ENCODE assay signal across 8 mouse cellular contexts in the genomic region with DNA sequence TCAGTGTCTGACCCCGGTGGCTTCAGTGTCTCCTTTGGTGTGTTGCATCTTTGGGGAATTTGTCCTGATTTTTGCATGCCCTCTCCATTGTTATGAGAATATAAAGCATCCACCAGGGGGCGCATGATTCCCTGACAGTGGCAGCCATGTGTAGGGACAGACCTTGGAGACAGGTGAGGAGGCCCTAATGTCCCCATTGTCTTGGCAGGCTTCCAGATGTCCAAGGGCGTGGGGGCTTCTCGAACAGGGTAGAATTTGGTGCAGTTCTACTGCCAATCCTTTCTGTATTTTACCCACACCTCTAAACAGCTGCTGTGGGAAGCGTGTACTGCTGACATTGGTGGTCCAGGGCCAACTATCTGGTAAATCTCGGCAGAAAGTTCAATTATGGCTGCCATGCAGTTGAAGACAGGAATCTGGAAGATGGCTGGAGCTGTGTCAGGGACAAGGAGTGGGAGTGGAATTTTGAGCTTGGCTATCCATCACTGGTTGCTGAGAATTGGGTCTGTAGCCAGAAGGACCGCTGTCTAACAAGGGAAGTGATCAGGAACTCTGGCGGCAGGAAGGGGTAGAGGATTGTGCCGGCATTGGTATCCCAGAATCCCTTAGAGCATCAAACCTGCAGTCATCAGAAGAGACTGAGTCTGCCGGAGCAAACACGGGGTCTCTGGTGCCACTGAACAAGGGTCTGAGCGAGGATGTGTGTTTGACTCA. TPM values are rescaled to one million over a fixed set of nuclear protein-coding genes. Genes with fewer than 3 reads are reported as not detected.
DNase-seq lines count a peak whose midpoint lies in the region; ATAC-seq and TF ChIP-seq lines count a peak whose summit lies in the region.

No protein-coding gene starts in this region.

- 51% methylated on average over 12 of the region's 12 CpGs for WGBS in heart, adult 2 months
- 62% methylated on average over 12 of the region's 12 CpGs for WGBS in heart, embryonic 11.5 days (ENCODE audit: insufficient replicate concordance)
- WGBS in heart, postnatal 0 days = 58% methylated on average over 12 of the region's 12 CpGs

- no peaks in the 10 kb centered on the region for H3K9me3 ChIP-seq in heart, embryonic 11.5 days (replicated peaks; ENCODE audit: control insufficient read depth, low read length)
- H3K9me3 ChIP-seq in heart, postnatal 0 days (replicated peaks; ENCODE audit: control insufficient read depth, low read length) = no peaks in the 10 kb centered on the region

- no peak overlapping the region for H3K9ac ChIP-seq in heart, adult 2 months (ENCODE audit: low read depth, low read length)
- H3K9ac ChIP-seq in heart, embryonic 11.5 days (ENCODE audit: low read depth, low read length) = no peak overlapping the region
- no peak overlapping the region for H3K9ac ChIP-seq in heart, postnatal 0 days (replicated peaks; ENCODE audit: low read depth, low read length)

- H3K79me2 ChIP-seq in heart, adult 2 months (replicated peaks; ENCODE audit: control insufficient read depth, insufficient read depth, low read length) = no peaks in the 10 kb centered on the region

- no peaks in the 10 kb centered on the region for H3K4me1 ChIP-seq in heart, adult 2 months (ENCODE audit: control insufficient read depth, insufficient read depth, low read length)
- peaks cover 4% of the 10 kb centered on the region for H3K4me1 ChIP-seq in heart, embryonic 11.5 days (ENCODE audit: control insufficient read depth, insufficient read depth, low read length)
- no peaks in the 10 kb centered on the region for H3K4me1 ChIP-seq in heart, postnatal 0 days (ENCODE audit: control insufficient read depth, insufficient read depth)
- H3K4me1 ChIP-seq in testis, adult 2 months (ENCODE audit: control insufficient read depth, insufficient read depth, low read length) = peaks cover 2% of the 10 kb centered on the region; the same call in 1 of the 2 replicates

- H3K27me3 ChIP-seq in heart, adult 2 months (ENCODE audit: control insufficient read depth, insufficient read depth, low read length) = peaks cover 4% of the 10 kb centered on the region; the same call in 1 of the 2 replicates
- peaks cover 2% of the 10 kb centered on the region; the same call in 1 of the 2 replicates for H3K27me3 ChIP-seq in heart, embryonic 11.5 days (ENCODE audit: control insufficient read depth, insufficient read depth, low read length)
- peaks cover 32% of the 10 kb centered on the region for H3K27me3 ChIP-seq in heart, postnatal 0 days (ENCODE audit: control insufficient read depth, insufficient read depth, low read length)
- no peaks in the 10 kb centered on the region for H3K27me3 ChIP-seq in testis, adult 2 months (ENCODE audit: control insufficient read depth, insufficient read depth, low read length)

- H3K27ac ChIP-seq in heart, adult 2 months = no peak overlapping the region
- H3K27ac ChIP-seq in heart, embryonic 11.5 days (ENCODE audit: low read depth, low read length) = no peak overlapping the region
- no peak overlapping the region for H3K27ac ChIP-seq in heart, postnatal 0 days (ENCODE audit: low read depth)
- no peak overlapping the region for H3K27ac ChIP-seq in testis, adult 2 months (ENCODE audit: control insufficient read depth, insufficient read depth, low read depth, low read length)

- no peak for TF ChIP-seq POLR2A in heart, adult 2 months (IDR thresholded peaks at IDR 0.05; ENCODE audit: insufficient read depth, low read depth, low read length)
- no peak for TF ChIP-seq POLR2A in testis, adult 2 months (IDR thresholded peaks at IDR 0.05; ENCODE audit: control insufficient read depth, low read depth, low read length)

- H3K36me3 ChIP-seq in heart, adult 2 months (ENCODE audit: control insufficient read depth, insufficient read depth, low read length) = no peaks in the 10 kb centered on the region
- no peaks in the 10 kb centered on the region for H3K36me3 ChIP-seq in heart, embryonic 11.5 days (ENCODE audit: control insufficient read depth, insufficient read depth, low read length)
- no peaks in the 10 kb centered on the region for H3K36me3 ChIP-seq in heart, postnatal 0 days (replicated peaks; ENCODE audit: control insufficient read depth, insufficient read depth, low read length)
- H3K36me3 ChIP-seq in testis, adult 2 months (ENCODE audit: control insufficient read depth, insufficient read depth, low read length) = no peaks in the 10 kb centered on the region

- intact Hi-C loops in heart, adult 2 months (cut with DNase I) = loop anchor here (1.0 kb wide), 1 partner anchor 220 kb away; no protein-coding TSS in a partner anchor

- DNase-seq in heart, adult 2 months = peak; percentile 30 to 50
- peak; percentile 81 for DNase-seq in adipocyte (ENCODE audit: low spot score)
- DNase-seq in embryo, embryonic 10.5 days (ENCODE audit: low spot score) = peak; percentile 84
- peak; percentile 18 for DNase-seq in heart, postnatal 0 days (ENCODE audit: low spot score)
- peak; percentile 58 to 62 for DNase-seq in layer of hippocampus, postnatal 10 days (ENCODE audit: low spot score in 2 of 2)

- H3K4me2 ChIP-seq in heart, embryonic 11.5 days = no peak overlapping the region
- H3K4me2 ChIP-seq in heart, postnatal 0 days (ENCODE audit: low read depth, low read length) = no peak overlapping the region

- ATAC-seq in heart, embryonic 11.5 days (replicated peaks; ENCODE audit: insufficient number of reproducible peaks, low FRiP score, low TSS enrichment) = no peak
- ATAC-seq in heart, postnatal 0 days (ENCODE audit: insufficient read depth, low read depth) = peak; percentile 44; the same call in 1 of the 2 replicates
- peak; percentile 70; the same call in 1 of the 2 replicates for ATAC-seq in megakaryocyte, adult 5-6 weeks (ENCODE audit: poor library complexity, severe bottlenecking)

- peak; percentile 80 for TF ChIP-seq CTCF in heart, adult 2 months (IDR thresholded peaks at IDR 0.05)
- peak; percentile 78 for TF ChIP-seq CTCF in heart, postnatal 0 days (IDR thresholded peaks at IDR 0.05; ENCODE audit: low read depth)
- TF ChIP-seq CTCF in testis, adult 2 months (IDR thresholded peaks at IDR 0.05; ENCODE audit: control insufficient read depth, insufficient read depth, insufficient replicate concordance, low read depth, low read length) = peak; percentile 47; the same call in 1 of the 2 replicates

- TF ChIP-seq EP300 in heart, adult 2 months (IDR thresholded peaks at IDR 0.05; ENCODE audit: insufficient read depth, low read depth, low read length) = no peak
- TF ChIP-seq EP300 in heart, postnatal 0 days (IDR thresholded peaks at IDR 0.05; ENCODE audit: low read depth) = no peak

- no peak overlapping the region for H3K4me3 ChIP-seq in heart, adult 2 months
- H3K4me3 ChIP-seq in heart, embryonic 11.5 days (ENCODE audit: low read depth, low read length) = no peak overlapping the region
- no peak overlapping the region for H3K4me3 ChIP-seq in heart, postnatal 0 days (ENCODE audit: low read depth, low read length)
- no peak overlapping the region for H3K4me3 ChIP-seq in testis, adult 2 months (ENCODE audit: control insufficient read depth, low read depth, low read length)

RNA-seq across cellular contexts. Expression of a gene that starts 29.8 kb away (rescaled TPM):
- total RNA-seq in heart, adult 2 months (2021) = not detected
- not detected in 2 replicates for polyA plus RNA-seq in heart, adult 2 months (2012; rRNA removed)
- polyA plus RNA-seq in heart, embryonic 11.5 days (2014; fragmentation: Nextera tagmentation; extraction: Ambion mirVana) = 0.13 TPM in 1 of 2 replicates, not detected in the other
- total RNA-seq in heart, postnatal 0 days (2014; rRNA removed; ENCODE audit: low replicate concordance) = not detected in 2 replicates
- not detected in 2 replicates for polyA plus RNA-seq in heart, postnatal 0 days (2015; fragmentation: Nextera tagmentation; extraction: Ambion mirVana)
- under 1 TPM; 0.49 to 0.89 TPM for total RNA-seq in layer of hippocampus, postnatal 10 days (2021)
- not detected in 2 replicates for total RNA-seq in megakaryocyte, adult 5-6 weeks (2015)
- not detected in 2 replicates for total RNA-seq in megakaryocyte, adult 5-6 weeks (2017)
- 1.0 and 2.3 TPM in 2 replicates for polyA plus RNA-seq in testis, adult 2 months (2012; rRNA removed)

RNA-seq across cellular contexts. Expression of a gene that starts 46.3 kb away (rescaled TPM):
- not detected for total RNA-seq in heart, adult 2 months (2021)
- 0.12 TPM in 1 of 2 replicates, not detected in the other for polyA plus RNA-seq in heart, adult 2 months (2012; rRNA removed)
- polyA plus RNA-seq in heart, embryonic 11.5 days (2014; fragmentation: Nextera tagmentation; extraction: Ambion mirVana) = 0.17 TPM in 1 of 2 replicates, not detected in the other
- not detected in 2 replicates for total RNA-seq in heart, postnatal 0 days (2014; rRNA removed; ENCODE audit: low replicate concordance)
- polyA plus RNA-seq in heart, postnatal 0 days (2015; fragmentation: Nextera tagmentation; extraction: Ambion mirVana) = 0.03 TPM in 1 of 2 replicates, not detected in the other
- under 1 TPM; 0.09 to 0.65 TPM for total RNA-seq in layer of hippocampus, postnatal 10 days (2021)
- total RNA-seq in megakaryocyte, adult 5-6 weeks (2015) = not detected in 2 replicates
- total RNA-seq in megakaryocyte, adult 5-6 weeks (2017) = not detected in 2 replicates
- 0.06 and 0.10 TPM in 2 replicates for polyA plus RNA-seq in testis, adult 2 months (2012; rRNA removed)

Comparison
In these comparisons a context has a peak if more than half of its experiments do, and no peak if none do; other contexts are left out.
1. DNase-seq: peak in every context shown above with its lines; median percentile 84 in embryo, embryonic 10.5 days; 81 in adipocyte; 60 in layer of hippocampus, postnatal 10 days; 40 in heart, adult 2 months; 18 in heart, postnatal 0 days.